Mouse (Mus musculus): Measurements from ENCODE around the gene Ikzf2.

GRCm38 (mm10) chr1:69683851-69684250, 3.2 kb downstream of the Ikzf2 start:
- no peak for TF ChIP-seq CTCF (IDR thresholded peaks at IDR 0.05; ENCODE audit: control insufficient read depth, insufficient read depth, insufficient read length)
- no peak for TF ChIP-seq MAX (IDR thresholded peaks at IDR 0.05)

All from C2C12 (cell line).